Mouse (Mus musculus) embryo, embryonic 11.5 days (tissue): ENCODE results near the gene Sdc4.
A peak's percentile ranks its signal among the peaks of the same experiment; 100 is the strongest.

Experiments used
- DNase-seq: peaks from one replicate; pipeline ENCODE4 v3.0.0-alpha.2; 2012; ENCODE audit warnings: low read depth, low spot score

Gene Sdc4

GRCm38 (mm10) chr2:164443460-164444000, at the start of gene Sdc4:
TSS of gene Sdc4 (minus strand) at chr2:164443887.
- no peak for DNase-seq

DNA sequence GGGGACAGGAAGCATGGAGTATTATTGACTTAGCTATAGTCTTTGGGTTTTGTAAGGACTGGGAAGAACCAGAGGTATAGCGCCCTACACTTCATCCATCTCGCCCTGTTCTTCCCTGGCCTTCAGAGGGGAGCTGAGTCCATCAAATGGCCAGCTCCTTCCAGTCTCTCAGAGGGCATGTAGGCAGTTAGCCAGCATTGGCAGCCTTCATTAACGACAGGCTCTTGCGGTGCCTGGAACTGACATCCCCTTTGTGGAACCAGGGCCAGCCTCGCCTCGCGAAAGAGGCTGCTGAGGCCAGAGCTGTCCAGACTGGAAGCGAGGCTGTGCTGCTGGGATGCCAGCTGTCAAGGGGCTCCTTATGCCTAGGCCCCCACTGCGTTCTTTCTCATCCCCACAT, 44.1 kb upstream of the Sdc4 start:
- DNase-seq, result no peak

- DNase-seq, result no peak
These were observed 43.4 kb upstream of the Sdc4 start for GRCm38 (mm10) chr2:164487115-164487527.

GRCm38 (mm10) chr2:164486258-164487114, 42.8 kb upstream of the Sdc4 start:
- no peak for DNase-seq

DNA sequence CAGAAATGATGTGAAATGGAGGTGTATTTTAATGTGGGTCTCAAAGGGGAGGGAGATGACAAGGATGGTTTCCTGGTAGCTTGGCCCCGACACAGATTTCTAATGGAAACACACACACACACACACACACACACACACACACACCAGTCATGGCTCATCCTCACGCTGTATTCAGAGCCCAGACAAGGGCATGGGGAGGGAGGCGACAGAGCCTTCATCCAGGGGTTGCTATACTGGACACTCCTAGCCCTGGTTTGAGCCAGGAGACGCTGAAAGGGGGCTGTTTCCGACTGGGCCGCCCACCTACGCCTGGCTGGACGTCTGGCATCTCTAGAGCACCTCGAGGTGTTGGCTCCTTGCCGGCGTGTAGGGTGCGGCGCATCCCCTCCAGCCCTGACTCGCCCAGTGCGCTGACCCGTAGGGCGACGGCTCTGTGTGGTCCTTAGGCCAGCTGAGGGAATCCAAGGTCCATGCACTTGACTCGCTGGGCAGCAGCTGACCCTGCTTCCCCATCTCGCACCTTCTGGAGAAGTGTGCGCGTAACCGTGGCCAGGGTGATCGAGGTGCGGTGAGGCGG, 42.1 kb upstream of the Sdc4 start, which contains the start of gene Dbndd2:
Dbndd2 (plus strand) TSS at position 426 of the 577 bp plus-strand sequence.
- DNase-seq, result no peak

DNA sequence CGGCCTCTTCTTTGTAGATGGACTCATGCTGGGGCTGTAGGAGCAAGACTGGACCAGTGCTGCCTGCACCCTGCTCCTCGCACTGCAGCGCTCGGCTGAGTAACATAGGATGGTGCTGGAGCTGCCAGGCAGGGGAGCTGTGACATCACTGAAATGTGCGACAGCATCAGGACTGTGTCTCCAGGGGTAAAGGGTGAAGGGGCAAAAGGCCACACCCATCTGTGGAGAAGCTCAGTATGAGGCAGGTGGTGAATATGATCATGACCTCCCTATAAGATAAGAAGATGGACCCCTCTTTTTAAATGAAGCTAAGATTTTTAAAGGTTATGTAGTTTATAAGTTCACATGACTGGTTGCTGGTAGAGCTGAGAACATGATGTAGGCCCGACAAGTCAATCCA, 29.9 kb upstream of the Sdc4 start, which contains the start of gene Trp53tg5:
Trp53tg5 (minus strand) TSS at position 101 of the 400 bp plus-strand sequence.
- DNase-seq, result no peak

GRCm38 (mm10) chr2:164470254-164470653, 26.6 kb upstream of the Sdc4 start:
- no peak for DNase-seq

GRCm38 (mm10) chr2:164466787-164467186, 23.1 kb upstream of the Sdc4 start:
- no peak for DNase-seq

GRCm38 (mm10) chr2:164465161-164465560, 21.5 kb upstream of the Sdc4 start:
- DNase-seq, result no peak

- DNase-seq, result peak; percentile 95
These were observed 17.3 kb upstream of the Sdc4 start, which contains the start of gene Gm20458 for GRCm38 (mm10) chr2:164460745-164461551. TSS of gene Gm20458 (plus strand) at chr2:164460967.

GRCm38 (mm10) chr2:164458535-164458934, 14.8 kb upstream of the Sdc4 start:
- no peak for DNase-seq

DNA sequence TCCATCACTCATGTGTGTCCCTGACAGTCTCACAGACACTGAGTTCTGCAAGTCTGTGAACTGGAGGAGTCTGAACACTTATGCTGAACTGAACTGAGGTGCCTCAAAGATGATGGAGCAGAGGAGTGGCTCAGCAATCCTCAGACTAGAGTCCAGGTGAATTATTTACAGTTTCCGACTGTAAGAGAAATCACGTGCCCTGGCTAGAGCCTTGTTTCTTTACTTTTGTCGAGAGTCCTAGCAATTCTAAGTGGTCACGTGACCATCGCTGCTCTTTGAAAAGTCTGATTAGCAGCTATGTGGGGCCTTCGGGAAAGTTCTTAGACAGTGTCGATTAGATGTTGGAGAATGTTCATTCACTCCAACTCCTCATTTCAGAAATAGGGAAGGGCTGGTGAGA, 14.3 kb upstream of the Sdc4 start:
- no peak for DNase-seq

DNA sequence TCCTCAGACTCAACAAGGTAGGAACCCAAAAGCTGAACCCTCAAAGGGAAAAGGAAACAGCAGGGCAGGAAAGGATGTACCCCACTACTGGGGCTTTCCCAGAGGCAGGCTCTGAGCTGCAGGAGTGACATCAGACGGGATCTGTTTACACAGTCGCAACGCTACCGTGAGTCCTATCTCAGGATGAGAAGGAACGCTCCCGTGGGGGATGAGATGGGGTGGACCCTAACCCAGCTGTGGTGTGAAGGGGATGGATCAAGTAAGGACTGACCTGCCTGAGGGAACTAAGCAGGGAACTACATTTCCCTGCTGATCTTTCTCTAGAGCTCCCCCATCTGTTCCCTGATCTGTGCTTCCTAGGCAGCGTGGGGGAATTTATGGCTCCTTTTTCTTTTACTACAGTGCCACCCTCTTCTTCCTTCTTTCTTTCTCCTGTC, 13.2 kb upstream of the Sdc4 start, which contains the start of gene Sys1:
Sys1 (plus strand) TSS at position 101 of the 437 bp plus-strand sequence.
- no peak for DNase-seq

DNA sequence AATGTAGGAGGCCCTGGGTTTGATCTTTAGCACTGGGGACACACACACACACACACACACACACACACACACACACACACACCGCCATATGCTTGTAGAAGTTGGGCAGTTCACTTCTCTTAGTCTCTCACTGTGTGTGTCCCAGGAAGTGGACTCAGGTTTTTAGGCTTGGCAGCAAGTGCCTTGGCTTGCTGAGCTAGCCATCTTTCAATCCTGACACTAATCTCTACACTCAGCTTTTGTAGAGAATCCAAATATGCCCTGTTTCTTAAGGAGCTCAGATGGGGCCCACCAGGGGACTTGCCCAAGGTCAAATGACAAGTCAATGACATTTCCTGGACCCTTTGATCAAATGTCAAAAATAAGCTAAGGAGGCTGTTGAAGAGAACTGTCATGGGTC, 12.7 kb upstream of the Sdc4 start:
- DNase-seq, result no peak

DNA sequence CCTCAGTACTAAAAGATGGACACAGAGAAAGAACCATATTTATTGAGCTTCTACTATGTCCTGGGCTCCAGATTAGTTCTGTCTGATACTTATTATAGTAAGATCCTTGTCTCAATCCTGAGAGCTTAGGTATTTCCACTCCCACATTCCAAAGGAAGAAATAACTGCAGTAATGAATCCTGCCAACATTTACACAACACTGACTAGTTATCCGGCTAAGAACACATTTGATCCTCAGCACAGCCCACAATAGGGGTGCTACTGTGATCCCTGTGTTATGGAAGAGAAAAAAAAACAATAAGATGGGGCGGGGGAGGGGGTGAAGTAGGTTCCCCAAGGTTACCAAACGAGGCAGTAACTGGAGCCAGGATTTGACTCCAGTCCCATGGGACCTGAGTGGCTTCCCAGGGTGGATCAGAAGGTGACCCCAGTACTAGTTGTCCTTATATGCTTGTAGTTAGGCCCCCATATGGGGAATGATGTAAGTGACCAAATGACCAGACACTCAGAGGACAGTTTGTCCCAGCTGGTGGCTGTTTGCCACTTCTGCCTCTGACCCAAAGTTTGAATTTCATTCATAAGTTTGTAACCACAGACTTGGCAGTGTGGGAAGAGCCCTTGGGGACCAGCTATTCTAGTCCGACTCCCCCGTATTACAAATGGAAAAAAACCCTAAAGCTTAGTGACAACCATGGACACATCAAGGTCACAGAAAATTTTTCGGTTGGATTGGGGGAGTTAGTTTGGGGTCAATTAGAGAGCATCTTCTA, 11.9 kb upstream of the Sdc4 start:
- DNase-seq, result no peak

GRCm38 (mm10) chr2:164454846-164455245, 11.2 kb upstream of the Sdc4 start:
- DNase-seq, result no peak

DNA sequence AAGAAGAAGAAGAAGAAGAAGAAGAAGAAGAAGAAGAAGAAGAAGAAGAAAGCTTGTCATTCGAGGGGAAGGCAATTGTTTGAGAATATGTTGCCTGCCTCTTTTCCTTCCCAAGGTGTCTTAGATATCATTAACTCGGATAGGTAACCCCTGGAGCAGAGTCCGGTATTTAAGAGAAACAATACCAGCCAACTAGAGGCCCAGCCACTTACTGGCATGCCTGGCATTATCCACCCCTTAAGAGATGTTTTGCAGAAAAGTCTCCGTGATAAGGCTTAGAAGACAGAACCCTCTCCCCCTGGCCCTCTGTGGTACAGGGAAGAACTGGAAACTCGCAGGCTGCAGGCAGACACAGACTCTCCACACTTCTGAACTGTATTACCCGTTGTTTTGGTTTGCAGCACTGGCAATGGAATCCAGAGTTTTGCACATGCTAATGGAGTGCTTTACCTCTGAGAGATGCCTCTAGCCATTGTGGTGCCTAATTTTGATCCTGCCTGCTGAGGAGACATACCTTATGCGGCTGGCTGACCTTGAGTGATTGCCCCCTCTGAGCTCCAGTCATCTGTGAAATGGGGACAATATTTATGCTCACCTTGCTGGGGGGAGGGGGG, 10.3 kb upstream of the Sdc4 start:
- no peak for DNase-seq

DNA sequence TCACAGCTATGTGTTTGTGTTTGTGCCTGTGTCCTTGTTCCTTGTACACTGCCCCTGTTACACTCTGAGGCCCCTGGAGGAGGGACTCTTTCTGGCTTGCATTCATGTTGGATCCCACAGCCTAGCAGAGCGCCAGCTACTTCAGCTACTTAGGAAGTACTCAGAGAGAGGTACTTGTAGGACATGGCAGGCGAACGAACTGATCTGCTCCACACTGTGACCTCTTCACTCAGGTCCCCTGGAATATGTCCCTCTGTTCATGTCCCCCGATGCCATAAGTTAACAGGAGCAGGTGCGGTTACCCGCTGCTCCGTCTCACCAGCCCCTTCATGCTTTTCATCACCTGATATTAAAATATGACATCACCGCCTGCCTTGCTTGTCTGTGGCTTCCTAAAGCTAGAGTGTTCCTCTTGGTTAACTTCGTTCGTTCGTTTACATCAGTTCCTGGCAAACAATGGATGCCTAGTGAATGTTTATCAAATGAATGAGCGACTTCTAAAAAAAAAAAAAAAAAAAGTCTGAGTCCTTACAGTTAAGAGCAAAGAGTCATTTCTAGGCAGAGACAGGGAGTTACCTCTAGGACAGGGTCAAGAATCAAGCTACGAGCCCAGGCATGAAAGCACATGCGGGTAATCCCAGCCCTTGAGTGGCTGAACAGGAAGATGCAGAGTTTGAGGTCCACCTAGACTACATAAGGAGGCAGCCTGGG, 9.5 kb upstream of the Sdc4 start:
- DNase-seq, result no peak

DNA sequence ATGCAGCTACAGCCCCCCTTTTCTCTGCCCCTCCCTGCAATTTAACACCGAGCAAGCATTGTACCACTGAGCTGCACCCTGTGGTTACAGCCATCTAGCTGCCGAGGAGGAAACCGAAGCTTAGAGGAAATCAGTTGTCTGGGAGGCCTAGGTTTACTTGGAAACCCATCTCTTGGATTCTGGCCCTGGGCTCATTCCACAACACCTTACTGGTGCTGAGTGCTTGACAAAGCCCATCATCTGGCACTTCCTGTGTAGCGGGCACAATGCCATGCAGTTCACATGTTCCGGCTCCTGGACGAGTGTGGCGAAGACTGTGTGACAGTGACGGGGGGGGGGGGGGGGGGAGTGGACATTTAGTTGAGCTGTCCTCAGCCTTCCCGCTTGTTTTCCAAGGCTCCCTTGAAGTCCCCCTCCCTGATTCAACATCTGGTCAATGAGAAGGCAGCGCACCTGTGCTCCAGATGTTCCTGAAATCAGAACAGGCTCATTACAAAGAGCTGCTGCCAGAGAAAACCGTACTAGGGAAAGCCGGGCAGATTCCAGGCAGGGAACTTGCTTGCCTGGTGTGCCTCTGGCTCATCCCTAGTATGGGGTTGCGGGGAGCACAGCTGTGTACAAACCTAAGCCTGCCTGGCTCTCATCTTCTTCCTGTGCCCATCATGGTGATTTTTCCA, 8.5 kb upstream of the Sdc4 start:
- DNase-seq, result no peak
